Mouse (Mus musculus): ENCODE data around the gene Anxa4. TPM values are rescaled to one million over a fixed set of nuclear protein-coding genes. Genes with fewer than 3 reads are reported as not detected.

Anxa4 gene
- polyA plus RNA-seq, 1 experiment: 42.5 TPM

DNA sequence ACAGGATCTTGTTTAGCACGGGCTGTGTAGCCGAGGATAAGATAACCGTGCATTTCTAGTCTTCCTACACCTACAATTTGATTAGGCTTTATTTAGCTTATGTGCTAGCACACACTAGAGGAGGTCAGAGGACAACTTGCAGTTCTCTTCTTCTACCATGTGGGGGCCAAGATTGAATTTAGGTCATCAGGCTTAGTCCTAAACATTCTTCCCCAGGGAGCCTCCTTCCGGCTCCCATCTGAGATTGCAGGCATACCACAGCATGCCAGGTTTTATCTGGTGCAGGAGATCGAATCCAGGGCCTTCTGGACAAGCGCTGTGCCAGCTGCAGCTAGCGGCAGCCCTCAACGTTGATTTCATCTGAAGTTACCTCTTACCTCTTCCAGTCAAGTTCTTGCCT, 23.2 kb upstream of the Anxa4 start:
- H3K4me1 ChIP-seq (ENCODE audit: control insufficient read depth, insufficient read depth, insufficient read length, low read length): no peaks in the 10 kb centered on the region
- no peak overlapping the region for H3K27ac ChIP-seq (replicated peaks; ENCODE audit: low read depth, low read length)
- H3K4me3 ChIP-seq (ENCODE audit: insufficient read depth, low read depth, low read length): no peak overlapping the region

GRCm38 (mm10) chr6:86815436-86815835, 22.1 kb upstream of the Anxa4 start:
- no peak overlapping the region for H3K27ac ChIP-seq (replicated peaks; ENCODE audit: low read depth, low read length)
- H3K4me3 ChIP-seq (ENCODE audit: insufficient read depth, low read depth, low read length): no peak overlapping the region
- no peaks in the 10 kb centered on the region for H3K4me1 ChIP-seq (ENCODE audit: control insufficient read depth, insufficient read depth, insufficient read length, low read length)

DNA sequence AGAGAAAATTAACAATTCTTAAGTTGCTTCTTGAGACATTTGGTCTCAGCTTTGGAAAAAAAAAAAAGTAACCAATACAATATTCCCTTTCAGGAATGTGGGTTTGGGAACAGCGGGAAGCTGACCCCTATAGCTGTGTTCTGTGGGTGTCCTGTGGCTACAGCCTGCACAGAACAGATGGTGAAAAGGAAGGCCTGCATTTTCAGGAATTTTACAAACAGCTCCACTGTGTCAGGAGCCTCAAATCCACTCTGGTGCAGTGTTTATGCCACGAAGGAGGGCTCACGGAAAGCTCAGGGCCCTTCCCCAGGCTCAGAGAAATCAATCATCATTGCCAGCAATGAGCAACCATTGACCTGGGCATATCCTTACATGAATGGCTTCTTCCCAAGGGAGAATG, 21.5 kb upstream of the Anxa4 start:
- no peak overlapping the region for H3K4me3 ChIP-seq (ENCODE audit: insufficient read depth, low read depth, low read length)
- no peak overlapping the region for H3K27ac ChIP-seq (replicated peaks; ENCODE audit: low read depth, low read length)

DNA sequence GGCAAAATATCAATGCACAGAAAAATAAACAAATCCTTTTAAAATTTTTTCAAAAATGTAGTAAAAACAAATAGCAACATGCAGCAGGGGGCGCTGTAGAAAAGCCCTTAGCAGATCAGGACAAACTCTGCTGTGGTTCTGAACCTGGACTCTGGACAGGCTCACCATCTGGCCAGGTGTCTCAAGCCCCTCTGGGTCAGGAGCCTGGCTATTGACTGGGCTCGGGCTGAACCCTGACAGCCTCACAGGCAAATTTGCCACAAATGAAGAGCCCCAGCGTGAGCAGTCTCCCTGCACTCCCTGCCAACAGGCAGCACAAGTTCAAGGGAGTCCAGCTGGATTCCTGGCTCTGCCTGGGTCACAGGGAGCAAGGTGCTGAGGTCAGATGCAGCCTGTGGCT, 20.0 kb upstream of the Anxa4 start:
- H3K4me1 ChIP-seq (ENCODE audit: control insufficient read depth, insufficient read depth, insufficient read length, low read length): no peaks in the 10 kb centered on the region
- H3K27ac ChIP-seq (replicated peaks; ENCODE audit: low read depth, low read length): no peak overlapping the region
- H3K4me3 ChIP-seq (ENCODE audit: insufficient read depth, low read depth, low read length): no peak overlapping the region

More for the DNA sequence above, 21.5 kb upstream of the Anxa4 start:
- no peaks in the 10 kb centered on the region for H3K4me1 ChIP-seq (ENCODE audit: control insufficient read depth, insufficient read depth, insufficient read length, low read length)

DNA sequence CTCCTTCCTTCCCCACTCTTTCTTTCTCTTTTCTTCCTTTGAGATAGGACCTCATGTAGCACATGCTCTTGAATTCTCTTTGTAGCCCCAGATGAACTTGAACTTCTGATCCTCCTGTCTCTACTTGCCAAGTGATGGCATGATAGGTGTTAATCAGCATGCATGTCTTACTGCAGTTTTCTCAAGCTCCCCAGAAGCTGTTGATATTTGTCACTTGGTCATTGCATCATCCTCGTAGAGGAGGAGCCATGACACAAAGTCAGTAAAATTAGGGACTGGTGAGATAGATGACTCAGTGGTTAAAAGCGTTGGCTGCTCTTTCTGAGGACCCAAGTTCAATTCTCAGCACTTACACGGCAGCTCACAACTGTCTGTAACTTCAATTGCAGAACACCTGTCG, 19.5 kb upstream of the Anxa4 start:
- Histone ChIP-seq H3K27ac (replicated peaks; ENCODE audit: low read depth, low read length) (no peak overlapping the region), H3K4me3 (ENCODE audit: insufficient read depth, low read depth, low read length) (no peak overlapping the region), H3K4me1 (ENCODE audit: control insufficient read depth, insufficient read depth, insufficient read length, low read length) (no peaks in the 10 kb centered on the region)

DNA sequence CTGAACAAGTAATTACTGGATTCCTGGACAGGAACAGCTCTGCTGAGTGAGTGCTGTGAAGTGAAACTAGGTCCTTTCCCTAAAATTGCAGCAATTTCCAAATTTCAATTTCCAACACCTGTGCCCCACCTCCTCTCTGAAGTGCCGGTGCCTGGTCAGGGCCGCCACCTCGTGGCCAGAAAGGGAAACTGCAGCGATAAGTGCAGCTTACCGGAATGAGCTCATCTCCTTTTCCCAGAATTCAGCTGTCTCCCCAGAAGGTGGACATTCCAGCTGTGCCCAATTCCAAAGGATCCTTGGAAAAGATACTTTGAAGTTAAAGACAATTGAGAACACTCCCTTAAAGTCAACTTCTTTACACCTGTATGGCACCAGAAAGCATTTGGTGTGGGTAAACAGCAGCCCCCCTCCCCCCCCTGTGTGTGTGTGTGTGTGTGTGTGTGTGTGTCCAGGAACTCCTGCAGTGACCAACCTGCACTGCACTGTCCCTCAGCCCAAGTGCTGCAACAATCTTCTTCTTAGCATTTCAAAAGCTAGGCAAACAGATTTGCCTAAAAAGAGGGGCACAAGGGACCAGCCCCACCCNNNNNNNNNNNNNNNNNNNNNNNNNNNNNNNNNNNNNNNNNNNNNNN, 13.2 kb upstream of the Anxa4 start:
- Histone ChIP-seq H3K4me3 (ENCODE audit: insufficient read depth, low read depth, low read length) (no peak overlapping the region), H3K27ac (replicated peaks; ENCODE audit: low read depth, low read length) (no peak overlapping the region), H3K4me1 (ENCODE audit: control insufficient read depth, insufficient read depth, insufficient read length, low read length) (no peaks in the 10 kb centered on the region)

DNA sequence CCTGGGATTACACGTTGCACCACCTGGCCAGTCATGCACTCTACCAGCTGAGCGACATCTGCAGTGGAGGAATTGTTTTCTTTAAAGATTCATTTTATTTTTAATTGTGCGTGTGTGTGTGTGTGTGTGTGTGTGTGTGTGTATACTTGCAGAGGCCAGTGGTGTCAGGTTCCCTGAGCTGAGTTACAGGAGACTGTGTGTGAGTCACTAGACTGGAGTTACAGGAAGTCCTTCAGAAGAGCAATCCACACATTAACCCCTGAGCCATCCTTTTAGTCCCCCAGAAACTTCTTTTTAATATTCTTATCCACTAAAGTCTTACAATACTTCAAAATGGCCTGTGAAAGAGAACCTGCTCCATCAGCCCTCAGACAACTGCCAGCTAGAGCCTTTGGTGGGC, 11.3 kb upstream of the Anxa4 start:
- H3K27ac ChIP-seq (replicated peaks; ENCODE audit: low read depth, low read length): no peak overlapping the region
- H3K4me3 ChIP-seq (ENCODE audit: insufficient read depth, low read depth, low read length): no peak overlapping the region
- no peaks in the 10 kb centered on the region for H3K4me1 ChIP-seq (ENCODE audit: control insufficient read depth, insufficient read depth, insufficient read length, low read length)

DNA sequence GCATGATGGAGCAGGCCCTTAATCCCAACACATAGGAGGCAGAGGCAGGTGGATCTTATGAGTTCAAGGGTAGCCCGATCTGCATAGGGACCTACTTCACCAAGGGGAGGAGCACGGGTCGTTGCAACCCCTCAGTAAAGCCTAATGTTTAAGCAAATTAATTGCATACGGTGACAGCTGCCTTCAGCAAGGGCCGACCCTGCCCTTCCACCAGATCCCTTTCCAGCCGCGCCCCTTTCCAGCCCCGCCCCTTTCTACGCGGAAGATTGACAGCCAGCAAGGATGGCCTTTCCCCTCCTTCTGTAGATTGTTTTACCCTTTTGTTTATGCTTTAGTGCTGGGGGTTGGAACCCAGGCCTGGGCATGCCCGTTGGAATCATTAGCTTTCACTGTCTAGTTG, 8.0 kb upstream of the Anxa4 start:
- Histone ChIP-seq H3K4me3 (ENCODE audit: insufficient read depth, low read depth, low read length) (no peak overlapping the region), H3K27ac (replicated peaks; ENCODE audit: low read depth, low read length) (no peak overlapping the region), H3K4me1 (ENCODE audit: control insufficient read depth, insufficient read depth, insufficient read length, low read length) (no peaks in the 10 kb centered on the region)

GRCm38 (mm10) chr6:86800467-86800866, 7.1 kb upstream of the Anxa4 start:
- Histone ChIP-seq H3K4me3 (ENCODE audit: insufficient read depth, low read depth, low read length) (no peak overlapping the region), H3K4me1 (ENCODE audit: control insufficient read depth, insufficient read depth, insufficient read length, low read length) (no peaks in the 10 kb centered on the region), H3K27ac (replicated peaks; ENCODE audit: low read depth, low read length) (no peak overlapping the region)

DNA sequence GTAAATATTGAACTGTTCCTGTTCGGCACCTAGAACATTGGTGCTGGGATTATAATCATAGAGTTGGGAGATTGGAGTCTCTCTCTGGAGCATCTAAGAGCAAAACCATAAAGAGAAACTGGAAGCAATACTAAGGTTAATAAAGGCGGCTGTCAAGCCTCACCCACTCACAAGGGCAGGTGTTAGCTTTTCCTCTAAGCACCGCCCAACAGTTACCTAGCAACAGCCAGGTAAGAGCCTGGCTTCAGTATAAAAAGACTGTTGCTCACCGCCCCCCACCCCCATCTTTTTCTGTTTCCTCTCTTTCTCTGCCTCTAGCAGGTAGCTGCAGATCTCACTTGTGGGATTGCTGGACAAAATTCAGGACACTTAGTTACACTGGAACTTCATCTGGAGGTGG, 4.1 kb upstream of the Anxa4 start:
- Histone ChIP-seq H3K4me3 (ENCODE audit: insufficient read depth, low read depth, low read length) (no peak overlapping the region), H3K27ac (replicated peaks; ENCODE audit: low read depth, low read length) (no peak overlapping the region), H3K4me1 (ENCODE audit: control insufficient read depth, insufficient read depth, insufficient read length, low read length) (no peaks in the 10 kb centered on the region)

- no peak overlapping the region for H3K27ac ChIP-seq (replicated peaks; ENCODE audit: low read depth, low read length)
- H3K4me3 ChIP-seq (ENCODE audit: insufficient read depth, low read depth, low read length): peak overlapping the region; percentile 97
- no peaks in the 10 kb centered on the region; the same call in 1 of the 2 replicates for H3K4me1 ChIP-seq (ENCODE audit: control insufficient read depth, insufficient read depth, insufficient read length, low read length)
These were observed 573 bp upstream of the Anxa4 start for GRCm38 (mm10) chr6:86793957-86794356.

GRCm38 (mm10) chr6:86790351-86790943, 2.9 kb downstream of the Anxa4 start:
- no peaks in the 10 kb centered on the region; the same call in 1 of the 2 replicates for H3K4me1 ChIP-seq (ENCODE audit: control insufficient read depth, insufficient read depth, insufficient read length, low read length)
- H3K27ac ChIP-seq (replicated peaks; ENCODE audit: low read depth, low read length): no peak overlapping the region
- H3K4me3 ChIP-seq (ENCODE audit: insufficient read depth, low read depth, low read length): no peak overlapping the region

DNA sequence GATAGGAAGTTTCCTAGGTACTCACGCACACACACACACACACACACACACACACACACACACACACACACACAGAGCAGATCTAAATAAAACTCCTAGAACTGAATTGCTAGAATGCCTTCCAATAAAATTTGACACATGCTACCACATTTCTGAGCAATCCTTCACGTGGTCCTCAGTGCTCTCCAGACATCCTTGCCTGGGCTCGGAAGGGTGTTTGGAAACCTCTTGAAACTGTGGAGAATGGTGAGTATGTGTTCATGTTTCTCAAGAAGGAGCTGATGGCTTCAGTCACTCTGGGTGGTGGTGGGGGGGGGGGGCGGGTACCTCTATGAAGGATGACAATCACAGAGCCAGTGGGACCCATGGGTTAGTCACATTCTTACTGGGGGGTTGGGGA, 5.1 kb downstream of the Anxa4 start:
- H3K27ac ChIP-seq (replicated peaks; ENCODE audit: low read depth, low read length): no peak overlapping the region
- H3K4me3 ChIP-seq (ENCODE audit: insufficient read depth, low read depth, low read length): no peak overlapping the region

DNA sequence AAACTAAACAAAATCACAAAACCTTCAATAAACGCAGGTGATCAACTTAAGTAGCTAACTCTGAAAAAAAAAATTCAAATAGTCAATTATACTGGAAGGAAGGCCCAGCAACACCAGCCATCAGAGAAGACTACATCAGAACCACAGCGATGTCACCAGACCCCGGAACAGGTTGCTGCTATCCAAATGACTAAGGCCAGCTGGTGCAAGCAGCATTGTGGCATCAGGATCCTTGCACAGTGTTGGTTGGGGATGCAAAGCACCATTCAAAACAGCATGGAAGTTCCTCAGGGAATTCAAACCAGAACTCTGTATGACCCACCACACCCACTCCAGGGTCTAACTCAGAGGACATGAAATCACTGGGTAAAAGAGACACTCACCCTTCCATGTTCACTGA, 6.8 kb downstream of the Anxa4 start:
- Histone ChIP-seq H3K4me3 (ENCODE audit: insufficient read depth, low read depth, low read length) (no peak overlapping the region), H3K27ac (replicated peaks; ENCODE audit: low read depth, low read length) (no peak overlapping the region), H3K4me1 (ENCODE audit: control insufficient read depth, insufficient read depth, insufficient read length, low read length) (no peaks in the 10 kb centered on the region; the same call in 1 of the 2 replicates)

More for the DNA sequence above, 5.1 kb downstream of the Anxa4 start:
- H3K4me1 ChIP-seq (ENCODE audit: control insufficient read depth, insufficient read depth, insufficient read length, low read length): no peaks in the 10 kb centered on the region; the same call in 1 of the 2 replicates

GRCm38 (mm10) chr6:86784739-86785138, 8.6 kb downstream of the Anxa4 start:
- no peaks in the 10 kb centered on the region for H3K4me1 ChIP-seq (ENCODE audit: control insufficient read depth, insufficient read depth, insufficient read length, low read length)
- H3K4me3 ChIP-seq (ENCODE audit: insufficient read depth, low read depth, low read length): no peak overlapping the region
- H3K27ac ChIP-seq (replicated peaks; ENCODE audit: low read depth, low read length): no peak overlapping the region

GRCm38 (mm10) chr6:86782342-86782741, 11.0 kb downstream of the Anxa4 start:
- Histone ChIP-seq H3K4me1 (ENCODE audit: control insufficient read depth, insufficient read depth, insufficient read length, low read length) (peaks cover 3% of the 10 kb centered on the region; the same call in 1 of the 2 replicates), H3K27ac (replicated peaks; ENCODE audit: low read depth, low read length) (no peak overlapping the region), H3K4me3 (ENCODE audit: insufficient read depth, low read depth, low read length) (no peak overlapping the region)

All from brown adipose tissue, adult 24 weeks (tissue).